Comparison of ENCODE assay signal across 8 mouse cellular contexts in genomic region chr11:74610545-74611176, GRCm38 (mm10). TPM values are rescaled to one million over a fixed set of nuclear protein-coding genes. Genes with fewer than 3 reads are reported as not detected.
DNase-seq lines count a peak whose midpoint lies in the region; TF ChIP-seq lines count a peak whose summit lies in the region.

Gene Rap1gap2 (minus strand): TSS chr11:74610915.

- no peaks in the 10 kb centered on the region for H3K36me3 ChIP-seq in testis, adult 2 months (ENCODE audit: control insufficient read depth, insufficient read depth, low read length)
- no peaks in the 10 kb centered on the region for H3K36me3 ChIP-seq in myocyte (ENCODE audit: control insufficient read depth, insufficient read depth)

- no peak for TF ChIP-seq CTCF in testis, adult 2 months (IDR thresholded peaks at IDR 0.05; ENCODE audit: control insufficient read depth, insufficient read depth, insufficient replicate concordance, low read depth, low read length)

- DNase-seq in cerebellum, adult 18-20 months, result peak; percentile 47
- no peak for DNase-seq in cerebellum, adult 8-10 months
- DNase-seq in testis, postnatal 10 days (ENCODE audit: low spot score), result no peak
- peak; percentile 16 to 19 for DNase-seq in heart, postnatal 10 days
- DNase-seq in left cerebral cortex, postnatal 14 days (ENCODE audit: low spot score in 2 of 2), result no peak
- no peak for DNase-seq in thymus, postnatal 10 days (ENCODE audit: low spot score in 2 of 2)

- intact Hi-C loops in heart, postnatal 10 days (cut with DNase I), result no loop called here
- intact Hi-C loops in left cerebral cortex, postnatal 14 days (cut with DNase I), result no loop called here

- no peak for TF ChIP-seq POLR2A in testis, adult 2 months (IDR thresholded peaks at IDR 0.05; ENCODE audit: control insufficient read depth, low read depth, low read length)
- TF ChIP-seq POLR2A in myocyte (IDR thresholded peaks at IDR 0.05; ENCODE audit: insufficient read length, low read depth), result no peak

- no peaks in the 10 kb centered on the region for H3K27me3 ChIP-seq in testis, adult 2 months (ENCODE audit: control insufficient read depth, insufficient read depth, low read length)
- peaks cover 12% of the 10 kb centered on the region for H3K27me3 ChIP-seq in myocyte (ENCODE audit: control insufficient read depth, insufficient read depth, insufficient read length)

- H3K4me1 ChIP-seq in testis, adult 2 months (ENCODE audit: control insufficient read depth, insufficient read depth, low read length), result peaks cover 9% of the 10 kb centered on the region

- peak within 1 kb of the TSS; percentile 52 for H3K4me3 ChIP-seq in testis, adult 2 months (ENCODE audit: control insufficient read depth, low read depth, low read length)
- no peak within 1 kb of the TSS for H3K4me3 ChIP-seq in myocyte

- H3K4me2 ChIP-seq in myocyte (ENCODE audit: low read depth), result no peak within 1 kb of the TSS

- no peak within 1 kb of the TSS for H3K27ac ChIP-seq in testis, adult 2 months (ENCODE audit: control insufficient read depth, insufficient read depth, low read depth, low read length)

- no peak within 1 kb of the TSS for H3ac ChIP-seq in myocyte (ENCODE audit: control insufficient read depth, insufficient read length)

- no peaks in the 10 kb centered on the region for H3K79me2 ChIP-seq in myocyte (ENCODE audit: control insufficient read depth, insufficient read depth)

TF ChIP-seq in myocyte, 11 proteins besides CTCF, POLR2A, EP300 and RAD21:
- no peak for TF ChIP-seq POLR2AphosphoS2 (IDR thresholded peaks at IDR 0.05; ENCODE audit: insufficient read length, low read depth)
- TF ChIP-seq REST (IDR thresholded peaks at IDR 0.05; ENCODE audit: insufficient read depth, insufficient read length), result no peak

RNA-seq across cellular contexts. Expression of gene Rap1gap2, which starts in this region (rescaled TPM):
- 3.4 and 5.0 TPM in 2 replicates for polyA plus RNA-seq in testis, adult 2 months (2012; rRNA removed)
- total RNA-seq in heart, postnatal 10 days (2021), result 10 to 100 TPM; 62.1 to 64.6 TPM
- total RNA-seq in left cerebral cortex, postnatal 14 days (2021), result 100 to 1,000 TPM; 179 to 181 TPM
- 43.4 TPM for polyA plus RNA-seq in myocyte (2012; fragmentation: generic; extraction: Trizol)

Comparison
In these comparisons a context has a peak if more than half of its experiments do, and no peak if none do; other contexts are left out.
1. DNase-seq: peak in cerebellum, adult 18-20 months (2 of 2) and heart, postnatal 10 days (2 of 2); none in cerebellum, adult 8-10 months (single experiment), testis, postnatal 10 days (single experiment), left cerebral cortex, postnatal 14 days (0 of 2) and thymus, postnatal 10 days (0 of 2).